Mouse (Mus musculus): ENCODE results near the gene Gcdh.
A peak's percentile ranks its signal among the peaks of the same experiment; 100 is the strongest.
"Not testable (repeated sequence)": the region's sequence is repeated elsewhere in the genome, so short reads cannot be mapped to it uniquely, and the experiment has no call there.

Gene Gcdh

DNA sequence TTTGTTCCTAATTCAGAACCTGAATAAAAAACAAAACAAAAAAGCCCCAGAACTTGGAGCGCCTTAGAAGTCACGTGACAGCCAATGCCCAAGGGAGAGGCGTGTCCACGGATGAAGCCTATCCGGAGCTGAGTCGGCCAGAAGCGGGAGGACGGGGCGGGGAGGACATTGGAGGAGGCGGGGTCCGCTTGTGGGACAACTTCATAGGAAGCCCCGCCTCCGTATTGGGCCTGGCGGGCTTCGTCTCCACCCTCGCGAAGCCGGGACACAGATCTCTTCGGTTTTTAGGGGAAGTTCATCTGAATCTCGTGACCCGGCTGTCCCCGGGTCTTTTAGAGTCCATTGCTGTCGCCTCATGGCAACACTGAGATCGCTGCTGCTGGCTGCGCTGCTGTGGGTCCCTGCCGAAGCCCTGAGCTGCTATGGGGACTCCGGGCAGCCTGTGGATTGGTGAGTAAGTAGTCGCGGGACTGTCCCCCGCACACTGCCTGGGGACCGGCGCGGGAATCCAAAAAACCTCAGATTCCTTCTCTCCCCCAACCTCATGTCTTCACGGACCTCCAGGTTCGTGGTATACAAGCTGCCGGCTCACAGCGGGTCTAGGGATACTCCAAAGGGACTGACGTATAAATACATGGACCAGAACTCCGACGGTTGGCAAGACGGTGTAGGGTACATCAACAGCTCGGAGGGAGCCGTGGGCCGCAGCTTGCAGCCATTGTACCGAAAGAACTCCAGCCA lies 14.9 kb upstream of the Gcdh start, which contains the start of gene Dnase2a:
Gene Dnase2a (plus strand): TSS at position 140 of the 741 bp plus-strand sequence.
- TF ChIP-seq CTCF (conservative IDR thresholded peaks at IDR 0.05; ENCODE audit: low read length), result no peak
- TF ChIP-seq POU5F1 (IDR thresholded peaks at IDR 0.05; ENCODE audit: borderline replicate concordance, low read length), result no peak
- no peak for TF ChIP-seq NANOG (IDR thresholded peaks at IDR 0.05; ENCODE audit: borderline replicate concordance, low read length)
- Histone ChIP-seq H3K4me3 (replicated peaks; ENCODE audit: low read length) (peak within 1 kb of the TSS; percentile 87), H3K9me3 (ENCODE audit: low read length) (no peaks in the 10 kb centered on the region), H3K27me3 (ENCODE audit: insufficient read depth, low read length) (peaks cover 23% of the 10 kb centered on the region), H3K36me3 (ENCODE audit: insufficient read depth, low read length) (peaks cover 27% of the 10 kb centered on the region), H3K4me1 (replicated peaks; ENCODE audit: low read depth, low read length) (peaks cover 69% of the 10 kb centered on the region)

DNA sequence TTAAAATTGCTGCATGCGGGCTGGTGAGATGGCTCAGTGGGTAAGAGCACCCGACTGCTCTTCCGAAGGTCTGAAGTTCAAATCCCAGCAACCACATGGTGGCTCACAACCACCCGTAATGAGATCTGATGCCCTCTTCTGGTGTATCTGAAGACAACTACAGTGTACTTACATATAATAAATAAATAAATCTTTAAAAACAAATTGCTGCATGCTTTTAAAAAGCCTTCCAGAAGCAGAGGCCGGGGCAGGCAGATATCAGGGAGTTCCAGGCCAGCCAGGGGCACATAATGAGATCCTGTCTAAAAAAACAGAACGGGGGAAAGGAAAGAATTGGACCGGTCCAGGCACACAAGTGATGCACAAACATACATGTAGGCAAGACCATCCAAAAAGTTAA lies 14.3 kb upstream of the Gcdh start:
- not testable (repeated sequence) for H3K9me3 ChIP-seq (ENCODE audit: low read length)
- peak overlapping the region; percentile 87 for H3K4me3 ChIP-seq (replicated peaks; ENCODE audit: low read length)
- H3K36me3 ChIP-seq (ENCODE audit: insufficient read depth, low read length), result peaks cover 27% of the 10 kb centered on the region

DNA sequence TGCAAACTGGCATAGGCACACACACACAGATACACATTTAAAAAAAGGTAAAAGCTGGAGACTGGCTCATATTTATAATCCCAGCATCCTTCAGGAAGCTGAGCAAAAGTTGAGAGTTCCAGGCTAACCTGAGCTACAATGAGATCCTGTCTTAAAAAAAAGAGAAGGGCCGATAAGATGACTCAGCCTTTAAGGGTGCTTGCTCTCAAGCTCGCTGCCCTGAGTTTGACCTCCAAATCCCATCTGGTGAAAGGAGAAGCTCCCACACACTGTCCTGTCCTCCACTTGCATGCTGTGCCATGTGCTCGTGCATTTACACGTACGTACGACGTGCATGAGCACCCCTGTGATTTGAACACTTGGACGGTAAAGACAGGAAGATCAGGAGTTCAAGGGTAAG lies 13.8 kb upstream of the Gcdh start:
- peaks cover 22% of the 10 kb centered on the region for H3K27me3 ChIP-seq (ENCODE audit: insufficient read depth, low read length)

More for the DNA sequence above, 14.3 kb upstream of the Gcdh start:
- peaks cover 71% of the 10 kb centered on the region for H3K4me1 ChIP-seq (replicated peaks; ENCODE audit: low read depth, low read length)
- H3K27me3 ChIP-seq (ENCODE audit: insufficient read depth, low read length), result peaks cover 23% of the 10 kb centered on the region

DNA sequence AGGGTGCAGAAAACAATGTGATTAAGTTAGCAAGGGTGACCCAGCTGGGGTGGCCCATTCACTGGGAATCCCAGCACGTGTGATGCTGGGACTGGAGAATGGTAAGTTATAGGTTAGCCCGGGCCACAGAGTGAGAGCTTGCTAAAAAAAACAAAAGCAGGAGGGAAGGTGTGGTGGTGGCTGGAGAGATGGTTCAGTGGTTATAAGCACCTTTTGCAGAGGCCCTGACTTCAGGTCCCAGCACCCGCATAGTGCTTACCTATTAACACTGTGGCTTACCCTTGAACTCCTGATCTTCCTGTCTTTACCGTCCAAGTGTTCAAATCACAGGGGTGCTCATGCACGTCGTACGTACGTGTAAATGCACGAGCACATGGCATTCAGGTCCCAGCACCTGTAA lies 13.3 kb upstream of the Gcdh start:
- TF ChIP-seq POU5F1 (IDR thresholded peaks at IDR 0.05; ENCODE audit: borderline replicate concordance, low read length) (no peak), CTCF (conservative IDR thresholded peaks at IDR 0.05; ENCODE audit: low read length) (no peak), NANOG (IDR thresholded peaks at IDR 0.05; ENCODE audit: borderline replicate concordance, low read length) (no peak)
- Histone ChIP-seq H3K36me3 (ENCODE audit: insufficient read depth, low read length) (peaks cover 27% of the 10 kb centered on the region), H3K4me3 (replicated peaks; ENCODE audit: low read length) (no peak overlapping the region), H3K9me3 (ENCODE audit: low read length) (no peaks in the 10 kb centered on the region), H3K27me3 (ENCODE audit: insufficient read depth, low read length) (peaks cover 22% of the 10 kb centered on the region), H3K4me1 (replicated peaks; ENCODE audit: low read depth, low read length) (peaks cover 69% of the 10 kb centered on the region)

More for the DNA sequence above, 13.8 kb upstream of the Gcdh start:
- peaks cover 27% of the 10 kb centered on the region for H3K36me3 ChIP-seq (ENCODE audit: insufficient read depth, low read length)
- TF ChIP-seq NANOG (IDR thresholded peaks at IDR 0.05; ENCODE audit: borderline replicate concordance, low read length) (no peak), POU5F1 (IDR thresholded peaks at IDR 0.05; ENCODE audit: borderline replicate concordance, low read length) (no peak), CTCF (conservative IDR thresholded peaks at IDR 0.05; ENCODE audit: low read length) (no peak)
- H3K4me1 ChIP-seq (replicated peaks; ENCODE audit: low read depth, low read length), result peaks cover 69% of the 10 kb centered on the region
- H3K4me3 ChIP-seq (replicated peaks; ENCODE audit: low read length), result no peak overlapping the region
- H3K9me3 ChIP-seq (ENCODE audit: low read length), result no peaks in the 10 kb centered on the region

GRCm38 (mm10) chr8:84904351-84904750 lies 10.6 kb upstream of the Gcdh start:
- Histone ChIP-seq H3K4me3 (replicated peaks; ENCODE audit: low read length) (no peak overlapping the region), H3K9me3 (ENCODE audit: low read length) (no peaks in the 10 kb centered on the region), H3K36me3 (ENCODE audit: insufficient read depth, low read length) (peaks cover 12% of the 10 kb centered on the region), H3K27me3 (ENCODE audit: insufficient read depth, low read length) (peaks cover 21% of the 10 kb centered on the region), H3K4me1 (replicated peaks; ENCODE audit: low read depth, low read length) (peaks cover 58% of the 10 kb centered on the region)
- TF ChIP-seq CTCF (conservative IDR thresholded peaks at IDR 0.05; ENCODE audit: low read length) (no peak), NANOG (IDR thresholded peaks at IDR 0.05; ENCODE audit: borderline replicate concordance, low read length) (no peak), POU5F1 (IDR thresholded peaks at IDR 0.05; ENCODE audit: borderline replicate concordance, low read length) (no peak)

DNA sequence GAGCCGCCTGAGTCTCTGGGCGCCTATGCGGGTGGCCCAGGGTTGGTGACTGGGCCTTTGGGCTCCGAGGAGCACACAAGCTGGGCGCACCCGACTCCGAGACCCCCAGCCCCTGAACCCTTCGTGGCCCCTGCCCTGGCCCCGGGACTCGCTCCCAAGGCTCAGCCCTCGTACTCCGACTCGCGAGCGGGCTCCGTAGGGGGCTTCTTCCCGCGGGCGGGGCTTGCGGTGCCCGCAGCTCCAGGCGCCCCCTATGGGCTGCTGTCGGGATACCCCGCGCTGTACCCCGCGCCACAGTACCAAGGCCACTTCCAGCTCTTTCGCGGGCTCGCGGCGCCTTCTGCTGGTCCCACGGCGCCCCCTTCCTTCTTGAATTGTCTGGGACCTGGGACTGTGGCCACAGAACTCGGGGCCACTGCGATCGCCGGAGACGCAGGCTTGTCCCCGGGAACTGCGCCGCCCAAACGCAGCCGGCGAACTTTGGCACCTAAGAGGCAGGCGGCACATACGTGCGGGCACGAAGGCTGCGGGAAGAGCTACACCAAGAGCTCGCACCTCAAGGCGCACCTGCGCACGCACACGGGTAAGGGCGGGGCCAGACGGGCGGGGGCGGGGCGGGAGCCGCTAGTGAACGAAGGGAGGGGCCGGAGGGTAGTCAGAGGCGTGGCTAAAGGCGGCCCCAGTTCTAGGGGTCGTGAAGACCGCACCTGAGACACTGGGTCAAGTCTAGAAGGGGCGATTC lies 9.4 kb upstream of the Gcdh start:
- Histone ChIP-seq H3K27me3 (ENCODE audit: insufficient read depth, low read length) (peaks cover 21% of the 10 kb centered on the region), H3K4me3 (replicated peaks; ENCODE audit: low read length) (peak overlapping the region; percentile 93), H3K36me3 (ENCODE audit: insufficient read depth, low read length) (peaks cover 12% of the 10 kb centered on the region; the same call in 1 of the 2 replicates), H3K9me3 (ENCODE audit: low read length) (no peaks in the 10 kb centered on the region), H3K4me1 (replicated peaks; ENCODE audit: low read depth, low read length) (peaks cover 51% of the 10 kb centered on the region)
- TF ChIP-seq CTCF (conservative IDR thresholded peaks at IDR 0.05; ENCODE audit: low read length), result peak; percentile 22; the same call in 1 of the 2 replicates
- TF ChIP-seq NANOG (IDR thresholded peaks at IDR 0.05; ENCODE audit: borderline replicate concordance, low read length), result no peak
- no peak for TF ChIP-seq POU5F1 (IDR thresholded peaks at IDR 0.05; ENCODE audit: borderline replicate concordance, low read length)

- Histone ChIP-seq H3K4me3 (replicated peaks; ENCODE audit: low read length) (peak overlapping the region; percentile 93), H3K36me3 (ENCODE audit: insufficient read depth, low read length) (peaks cover 12% of the 10 kb centered on the region; the same call in 1 of the 2 replicates), H3K4me1 (replicated peaks; ENCODE audit: low read depth, low read length) (peaks cover 52% of the 10 kb centered on the region), H3K9me3 (ENCODE audit: low read length) (no peaks in the 10 kb centered on the region), H3K27me3 (ENCODE audit: insufficient read depth, low read length) (peaks cover 21% of the 10 kb centered on the region)
- no peak for TF ChIP-seq CTCF (conservative IDR thresholded peaks at IDR 0.05; ENCODE audit: low read length)
- no peak for TF ChIP-seq NANOG (IDR thresholded peaks at IDR 0.05; ENCODE audit: borderline replicate concordance, low read length)
- no peak for TF ChIP-seq POU5F1 (IDR thresholded peaks at IDR 0.05; ENCODE audit: borderline replicate concordance, low read length)
Observed at GRCm38 (mm10) chr8:84902367-84902919, 8.7 kb upstream of the Gcdh start.

DNA sequence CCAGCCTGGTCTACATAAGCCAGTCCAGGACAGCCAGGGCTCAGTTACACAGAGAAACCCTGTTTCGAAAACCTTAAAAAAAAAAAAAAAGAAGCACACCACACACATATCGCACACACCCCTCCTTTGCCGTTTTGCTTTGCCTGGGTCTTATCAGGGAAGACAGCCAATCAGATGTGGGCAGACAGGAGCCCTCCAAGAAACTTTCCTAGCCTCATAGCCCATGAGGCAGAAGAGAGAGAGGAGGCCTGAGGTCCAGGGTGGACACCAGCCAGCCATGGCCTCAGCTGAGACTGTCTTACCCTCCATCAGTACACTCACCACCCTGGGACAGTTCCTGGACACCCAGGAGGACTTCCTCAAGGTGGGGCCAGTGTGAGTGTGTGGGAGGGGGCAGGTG lies 8.0 kb upstream of the Gcdh start, which contains the start of gene Klf1:
Gene Klf1 (plus strand): TSS at position 177 of the 400 bp plus-strand sequence.
- Histone ChIP-seq H3K9me3 (ENCODE audit: low read length) (no peaks in the 10 kb centered on the region), H3K27me3 (ENCODE audit: insufficient read depth, low read length) (peaks cover 21% of the 10 kb centered on the region), H3K4me3 (replicated peaks; ENCODE audit: low read length) (peak within 1 kb of the TSS; percentile 93), H3K36me3 (ENCODE audit: insufficient read depth, low read length) (peaks cover 12% of the 10 kb centered on the region; the same call in 1 of the 2 replicates), H3K4me1 (replicated peaks; ENCODE audit: low read depth, low read length) (peaks cover 46% of the 10 kb centered on the region)
- no peak for TF ChIP-seq NANOG (IDR thresholded peaks at IDR 0.05; ENCODE audit: borderline replicate concordance, low read length)
- TF ChIP-seq POU5F1 (IDR thresholded peaks at IDR 0.05; ENCODE audit: borderline replicate concordance, low read length), result no peak
- no peak for TF ChIP-seq CTCF (conservative IDR thresholded peaks at IDR 0.05; ENCODE audit: low read length)

Measured in E14TG2a.4 (cell line).